Mouse (Mus musculus): ENCODE results near the gene Trim41. TPM values are rescaled to one million over a fixed set of nuclear protein-coding genes. Genes with fewer than 3 reads are reported as not detected.

Gene Trim41
- polyA plus RNA-seq, 1 experiment from 2014 or later = 3.6 TPM

GRCm38 (mm10) chr11:48803988-48804387, 13.2 kb downstream of the Trim41 start:
- WGBS = 90% methylated on average over 2 of the region's 2 CpGs
- Histone ChIP-seq H3K36me3 (ENCODE audit: control insufficient read depth, insufficient read depth, low read length) (peaks cover 31% of the 10 kb centered on the region), H3K4me1 (ENCODE audit: control insufficient read depth, insufficient read depth, low read length) (peaks cover 15% of the 10 kb centered on the region), H3K27ac (ENCODE audit: low read depth, low read length) (no peak overlapping the region), H3K27me3 (ENCODE audit: control insufficient read depth, insufficient read depth, low read length) (no peaks in the 10 kb centered on the region), H3K9me3 (ENCODE audit: control insufficient read depth, low read length) (no peaks in the 10 kb centered on the region), H3K4me2 (ENCODE audit: low read depth) (no peak overlapping the region), H3K4me3 (ENCODE audit: low read depth, low read length) (no peak overlapping the region), H3K9ac (ENCODE audit: low read length) (no peak overlapping the region)
- DNase-seq (ENCODE audit: low spot score) (no peak), ATAC-seq (ENCODE audit: insufficient read depth, low FRiP score, low TSS enrichment) (no peak)

- Histone ChIP-seq H3K36me3 (ENCODE audit: control insufficient read depth, insufficient read depth, low read length) (peaks cover 21% of the 10 kb centered on the region), H3K4me3 (ENCODE audit: low read depth, low read length) (peak overlapping the region; percentile 86), H3K27me3 (ENCODE audit: control insufficient read depth, insufficient read depth, low read length) (no peaks in the 10 kb centered on the region), H3K9ac (ENCODE audit: low read length) (peak overlapping the region; percentile 92), H3K27ac (ENCODE audit: low read depth, low read length) (no peak overlapping the region), H3K4me1 (ENCODE audit: control insufficient read depth, insufficient read depth, low read length) (peaks cover 15% of the 10 kb centered on the region), H3K9me3 (ENCODE audit: control insufficient read depth, low read length) (no peaks in the 10 kb centered on the region), H3K4me2 (ENCODE audit: low read depth) (peak overlapping the region; percentile 81)
- no peak for ATAC-seq (ENCODE audit: insufficient read depth, low FRiP score, low TSS enrichment)
- DNase-seq (ENCODE audit: low spot score) = no peak
- 84% methylated on average over 17 of the region's 17 CpGs for WGBS
Observed at GRCm38 (mm10) chr11:48801831-48802772, 15.1 kb downstream of the Trim41 start.

- Histone ChIP-seq H3K27me3 (ENCODE audit: control insufficient read depth, insufficient read depth, low read length) (no peaks in the 10 kb centered on the region), H3K9me3 (ENCODE audit: control insufficient read depth, low read length) (no peaks in the 10 kb centered on the region), H3K27ac (ENCODE audit: low read depth, low read length) (peak within 1 kb of the TSS; percentile 81), H3K4me3 (ENCODE audit: low read depth, low read length) (peak within 1 kb of the TSS; percentile 86), H3K4me2 (ENCODE audit: low read depth) (peak within 1 kb of the TSS; percentile 81), H3K9ac (ENCODE audit: low read length) (peak within 1 kb of the TSS; percentile 92), H3K36me3 (ENCODE audit: control insufficient read depth, insufficient read depth, low read length) (peaks cover 18% of the 10 kb centered on the region), H3K4me1 (ENCODE audit: control insufficient read depth, insufficient read depth, low read length) (peaks cover 15% of the 10 kb centered on the region)
- DNase-seq (ENCODE audit: low spot score) (peak; percentile 90), ATAC-seq (ENCODE audit: insufficient read depth, low FRiP score, low TSS enrichment) (peak; percentile 88)
- WGBS = under 1% methylated on average over 47 of the region's 47 CpGs
Observed at GRCm38 (mm10) chr11:48799921-48800701, 17.0 kb downstream of the Trim41 start, which contains the start of gene Rack1. Gene Rack1, plus strand, starts transcription at chr11:48800332.

- no peaks in the 10 kb centered on the region for H3K27me3 ChIP-seq (ENCODE audit: control insufficient read depth, insufficient read depth, low read length)
- H3K4me2 ChIP-seq (ENCODE audit: low read depth) = peak overlapping the region; percentile 81
- peaks cover 15% of the 10 kb centered on the region for H3K4me1 ChIP-seq (ENCODE audit: control insufficient read depth, insufficient read depth, low read length)
- H3K36me3 ChIP-seq (ENCODE audit: control insufficient read depth, insufficient read depth, low read length) = peaks cover 14% of the 10 kb centered on the region
- peak overlapping the region; percentile 86 for H3K4me3 ChIP-seq (ENCODE audit: low read depth, low read length)
- ATAC-seq (ENCODE audit: insufficient read depth, low FRiP score, low TSS enrichment) (no peak), DNase-seq (ENCODE audit: low spot score) (no peak)
- H3K27ac ChIP-seq (ENCODE audit: low read depth, low read length) = peak overlapping the region; percentile 81
- peak overlapping the region; percentile 92 for H3K9ac ChIP-seq (ENCODE audit: low read length)
- WGBS = 11% methylated on average over 18 of the region's 18 CpGs
- H3K9me3 ChIP-seq (ENCODE audit: control insufficient read depth, low read length) = no peaks in the 10 kb centered on the region
Observed at GRCm38 (mm10) chr11:48798984-48799920, 17.9 kb downstream of the Trim41 start.

GRCm38 (mm10) chr11:48798308-48798707, 18.8 kb downstream of the Trim41 start:
- no peak overlapping the region for H3K9ac ChIP-seq (ENCODE audit: low read length)
- H3K27me3 ChIP-seq (ENCODE audit: control insufficient read depth, insufficient read depth, low read length) = no peaks in the 10 kb centered on the region
- H3K27ac ChIP-seq (ENCODE audit: low read depth, low read length) = no peak overlapping the region
- no peaks in the 10 kb centered on the region for H3K9me3 ChIP-seq (ENCODE audit: control insufficient read depth, low read length)
- peaks cover 11% of the 10 kb centered on the region for H3K36me3 ChIP-seq (ENCODE audit: control insufficient read depth, insufficient read depth, low read length)
- no peak overlapping the region for H3K4me2 ChIP-seq (ENCODE audit: low read depth)
- no peak overlapping the region for H3K4me3 ChIP-seq (ENCODE audit: low read depth, low read length)
- no peak for ATAC-seq (ENCODE audit: insufficient read depth, low FRiP score, low TSS enrichment)
- H3K4me1 ChIP-seq (ENCODE audit: control insufficient read depth, insufficient read depth, low read length) = peaks cover 15% of the 10 kb centered on the region
- 89% methylated on average over 7 of the region's 7 CpGs for WGBS
- DNase-seq (ENCODE audit: low spot score) = no peak

DNA sequence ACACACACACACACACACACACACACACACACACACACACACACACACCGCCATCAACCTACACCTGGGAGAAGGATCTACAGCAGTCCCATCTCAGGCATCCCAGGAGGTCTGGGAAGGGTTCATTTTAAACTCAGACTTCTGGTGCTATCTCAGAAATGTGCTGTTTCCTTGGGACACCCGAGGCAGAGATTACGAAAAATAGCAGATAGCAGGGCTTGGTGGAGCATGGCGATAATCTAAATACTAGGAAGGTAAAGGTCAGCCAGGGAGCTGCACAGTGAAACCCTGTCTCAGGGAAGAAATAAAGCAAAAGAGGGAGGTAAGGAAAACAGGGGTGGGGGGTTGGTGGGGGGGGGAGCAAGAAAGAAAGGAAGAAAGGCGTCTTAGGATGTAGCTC, 19.9 kb downstream of the Trim41 start:
- no peak for ATAC-seq (ENCODE audit: insufficient read depth, low FRiP score, low TSS enrichment)
- no peak for DNase-seq (ENCODE audit: low spot score)
- Histone ChIP-seq H3K27me3 (ENCODE audit: control insufficient read depth, insufficient read depth, low read length) (no peaks in the 10 kb centered on the region), H3K4me1 (ENCODE audit: control insufficient read depth, insufficient read depth, low read length) (peaks cover 12% of the 10 kb centered on the region), H3K4me3 (ENCODE audit: low read depth, low read length) (no peak overlapping the region), H3K27ac (ENCODE audit: low read depth, low read length) (no peak overlapping the region), H3K4me2 (ENCODE audit: low read depth) (no peak overlapping the region), H3K9me3 (ENCODE audit: control insufficient read depth, low read length) (no peaks in the 10 kb centered on the region), H3K9ac (ENCODE audit: low read length) (no peak overlapping the region), H3K36me3 (ENCODE audit: control insufficient read depth, insufficient read depth, low read length) (peaks cover 5% of the 10 kb centered on the region)
- WGBS = 84% methylated on average over 5 of the region's 5 CpGs

DNA sequence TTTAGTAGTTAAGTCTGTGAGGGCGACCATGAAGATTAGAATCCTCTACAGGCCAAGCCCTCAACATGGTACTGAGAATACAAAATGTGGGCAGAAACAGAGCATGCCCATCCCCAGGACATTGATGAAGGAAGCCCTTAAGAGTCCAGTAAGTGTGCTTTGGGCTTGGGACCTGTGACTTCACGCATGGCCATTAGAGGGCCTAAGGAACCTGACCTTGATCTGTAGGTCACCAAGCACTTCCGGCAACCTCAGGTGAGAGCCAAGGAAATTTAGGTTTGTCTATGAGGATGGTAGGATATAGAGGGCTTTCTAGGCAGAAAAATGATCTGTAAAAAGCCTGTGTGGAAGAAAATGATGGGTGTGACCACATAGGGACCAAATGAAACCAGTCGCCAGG, 20.9 kb downstream of the Trim41 start:
- 84% methylated on average over 4 of the region's 4 CpGs for WGBS
- no peak overlapping the region for H3K4me3 ChIP-seq (ENCODE audit: low read depth, low read length)

GRCm38 (mm10) chr11:48795221-48795620, 21.9 kb downstream of the Trim41 start:
- no peak for ATAC-seq (ENCODE audit: insufficient read depth, low FRiP score, low TSS enrichment)
- no peak for DNase-seq (ENCODE audit: low spot score)
- no peak overlapping the region for H3K4me2 ChIP-seq (ENCODE audit: low read depth)

More for the DNA sequence above, 20.9 kb downstream of the Trim41 start:
- no peak overlapping the region for H3K27ac ChIP-seq (ENCODE audit: low read depth, low read length)
- no peaks in the 10 kb centered on the region for H3K36me3 ChIP-seq (ENCODE audit: control insufficient read depth, insufficient read depth, low read length)
- no peak overlapping the region for H3K9ac ChIP-seq (ENCODE audit: low read length)
- H3K9me3 ChIP-seq (ENCODE audit: control insufficient read depth, low read length) = no peaks in the 10 kb centered on the region
- no peak overlapping the region for H3K4me2 ChIP-seq (ENCODE audit: low read depth)
- H3K4me1 ChIP-seq (ENCODE audit: control insufficient read depth, insufficient read depth, low read length) = peaks cover 2% of the 10 kb centered on the region
- DNase-seq (ENCODE audit: low spot score) (no peak), ATAC-seq (ENCODE audit: insufficient read depth, low FRiP score, low TSS enrichment) (no peak)
- H3K27me3 ChIP-seq (ENCODE audit: control insufficient read depth, insufficient read depth, low read length) = no peaks in the 10 kb centered on the region

More at GRCm38 (mm10) chr11:48795221-48795620, 21.9 kb downstream of the Trim41 start:
- H3K9ac ChIP-seq (ENCODE audit: low read length) = no peak overlapping the region
- no peaks in the 10 kb centered on the region for H3K4me1 ChIP-seq (ENCODE audit: control insufficient read depth, insufficient read depth, low read length)
- no peaks in the 10 kb centered on the region for H3K36me3 ChIP-seq (ENCODE audit: control insufficient read depth, insufficient read depth, low read length)
- H3K27ac ChIP-seq (ENCODE audit: low read depth, low read length) = no peak overlapping the region
- 87% methylated on average over 7 of the region's 7 CpGs for WGBS
- H3K27me3 ChIP-seq (ENCODE audit: control insufficient read depth, insufficient read depth, low read length) = no peaks in the 10 kb centered on the region
- no peaks in the 10 kb centered on the region for H3K9me3 ChIP-seq (ENCODE audit: control insufficient read depth, low read length)
- no peak overlapping the region for H3K4me3 ChIP-seq (ENCODE audit: low read depth, low read length)
